Mouse (Mus musculus): Measurements from ENCODE around the gene Fam71a. TPM values are rescaled to one million over a fixed set of nuclear protein-coding genes. Genes with fewer than 3 reads are reported as not detected.

Fam71a gene
- not detected for total RNA-seq (2021)
- long read RNA-seq = 0 reads

- DNase-seq (ENCODE audit: low spot score in 2 of 2) = no peak
Measured at GRCm38 (mm10) chr1:191164717-191165116, at the start of gene Fam71a. TSS of gene Fam71a (minus strand) at chr1:191164817.

- no peak for DNase-seq (ENCODE audit: low spot score in 2 of 2)
Measured at GRCm38 (mm10) chr1:191211096-191211495, 46.5 kb upstream of the Fam71a start.

DNA sequence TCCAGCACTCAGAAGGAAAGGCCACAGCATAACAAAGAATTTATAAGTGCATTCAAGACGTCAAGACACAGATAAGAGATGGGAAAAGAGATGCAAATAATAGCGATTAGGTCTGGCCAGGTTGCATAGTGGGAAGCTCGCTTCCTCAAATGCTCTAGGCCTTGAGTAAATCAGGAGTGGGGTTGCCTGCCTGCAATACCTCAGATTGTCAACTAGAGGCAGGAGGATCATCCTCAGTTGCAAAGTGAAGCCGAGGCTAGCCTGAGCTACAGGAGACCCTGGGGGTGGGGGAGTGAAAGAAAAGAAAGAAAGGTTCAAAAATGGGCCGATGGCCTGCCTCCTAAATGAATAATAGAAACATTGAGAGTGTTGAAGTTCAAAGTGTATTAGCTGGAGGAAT, 41.2 kb upstream of the Fam71a start:
- DNase-seq (ENCODE audit: low spot score in 2 of 2) = no peak

- DNase-seq (ENCODE audit: low spot score in 2 of 2) = no peak
Measured at GRCm38 (mm10) chr1:191204876-191205275, 40.3 kb upstream of the Fam71a start.

GRCm38 (mm10) chr1:191203496-191203895, 38.9 kb upstream of the Fam71a start:
- no peak for DNase-seq (ENCODE audit: low spot score in 2 of 2)

DNA sequence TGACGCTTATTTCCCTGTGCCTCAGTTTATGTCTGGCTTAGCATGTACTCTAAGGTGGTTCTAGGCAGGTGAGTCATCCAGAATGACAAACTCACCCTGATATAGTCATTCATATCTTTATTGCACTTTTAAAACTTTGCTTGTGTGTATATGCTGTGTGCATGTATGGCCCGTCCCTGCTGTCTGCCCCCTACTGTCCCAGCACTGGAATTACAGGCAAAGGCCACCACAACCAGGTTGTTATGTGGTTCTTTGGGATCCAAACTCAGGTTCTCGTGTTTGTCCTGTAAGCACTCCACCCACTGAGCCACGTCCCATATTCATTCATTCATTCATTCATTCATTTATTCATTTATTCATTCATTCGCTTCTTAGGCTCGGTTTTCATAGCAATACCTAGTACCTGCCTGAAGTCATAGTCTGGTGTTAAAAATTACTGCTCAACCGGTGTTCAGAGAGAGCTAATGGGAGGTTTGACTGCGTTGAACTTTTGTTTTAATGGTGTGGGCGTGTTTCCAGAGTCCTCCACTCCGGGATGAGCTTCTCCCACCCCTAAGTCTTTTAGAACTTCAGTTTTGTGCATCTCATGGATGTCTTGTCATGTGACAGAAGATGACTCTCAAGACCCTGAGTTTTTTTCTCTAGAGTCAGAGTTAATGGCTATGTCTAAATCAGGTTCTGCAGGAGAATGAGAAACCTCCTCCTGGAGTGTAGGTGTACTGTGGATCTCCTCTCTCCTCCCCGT, 37.8 kb upstream of the Fam71a start:
- no peak for DNase-seq (ENCODE audit: low spot score in 2 of 2)

- DNase-seq (ENCODE audit: low spot score in 2 of 2) = no peak
Measured at GRCm38 (mm10) chr1:191200816-191201602, 36.4 kb upstream of the Fam71a start.

DNA sequence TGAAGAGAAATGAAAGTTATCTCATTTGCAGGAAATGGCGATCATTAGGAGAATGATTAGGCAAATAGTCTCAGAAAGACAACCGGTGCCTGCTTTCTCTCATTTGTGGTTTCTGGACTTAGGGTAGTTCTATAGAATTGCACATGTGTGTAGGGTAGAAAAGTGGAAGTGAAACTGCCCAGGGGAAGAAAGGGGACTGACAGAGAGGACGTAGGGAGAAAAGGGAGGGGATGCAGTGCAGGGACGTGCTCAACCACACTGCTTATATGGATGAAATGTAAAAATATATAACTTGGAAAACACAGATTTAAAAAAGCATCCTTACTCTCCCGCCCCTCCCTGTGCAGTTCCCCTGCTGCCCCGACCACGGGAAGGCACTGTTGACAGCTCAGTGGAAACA, 33.3 kb upstream of the Fam71a start:
- DNase-seq (ENCODE audit: low spot score in 2 of 2) = no peak

DNA sequence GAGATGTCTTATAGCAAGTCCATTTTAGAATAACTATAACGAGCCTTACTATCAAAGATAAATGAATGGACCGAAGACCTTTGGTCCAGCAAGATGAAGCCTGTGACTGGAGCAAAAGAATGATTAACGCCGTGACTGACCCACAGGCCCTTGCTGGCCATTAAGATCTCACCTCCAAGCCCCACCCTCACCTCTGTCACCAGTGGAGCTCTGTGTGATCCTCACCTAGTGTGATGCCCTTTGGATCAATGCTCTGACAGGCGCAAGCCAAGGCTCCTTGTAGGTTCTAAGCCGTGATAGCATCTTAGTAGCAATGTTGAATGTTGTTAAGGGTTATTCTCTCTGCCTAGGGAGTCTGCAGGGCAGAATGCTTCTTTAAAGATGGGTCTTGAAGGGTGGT, 31.4 kb upstream of the Fam71a start:
- DNase-seq (ENCODE audit: low spot score in 2 of 2) = no peak

- no peak for DNase-seq (ENCODE audit: low spot score in 2 of 2)
Measured at GRCm38 (mm10) chr1:191193657-191194424, 29.2 kb upstream of the Fam71a start.

- DNase-seq (ENCODE audit: low spot score in 2 of 2) = no peak
Measured at GRCm38 (mm10) chr1:191192751-191193150, 28.1 kb upstream of the Fam71a start.

GRCm38 (mm10) chr1:191192213-191192612, 27.6 kb upstream of the Fam71a start:
- DNase-seq (ENCODE audit: low spot score in 2 of 2) = no peak

- DNase-seq (ENCODE audit: low spot score in 2 of 2) = no peak
Measured at GRCm38 (mm10) chr1:191189671-191190372, 25.2 kb upstream of the Fam71a start.

DNA sequence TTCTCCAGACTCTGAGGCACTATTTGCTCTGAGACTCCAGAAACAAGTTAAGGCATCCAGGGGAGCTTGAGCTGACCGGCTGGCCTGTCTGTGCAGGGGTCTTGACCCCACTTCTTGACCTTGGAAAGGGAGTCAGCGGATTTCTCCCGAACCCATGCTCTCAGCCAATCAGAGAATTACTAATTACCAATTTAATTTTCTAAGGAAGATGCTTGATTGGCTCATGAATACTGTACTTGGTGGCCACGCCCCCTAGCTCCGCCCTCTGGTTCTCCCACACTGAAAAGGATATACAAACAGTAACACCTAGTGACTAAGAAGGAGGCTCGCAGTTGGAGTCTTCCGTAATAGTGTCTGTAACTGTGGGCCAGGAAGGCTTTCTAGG, 21.8 kb upstream of the Fam71a start:
- no peak for DNase-seq (ENCODE audit: low spot score in 2 of 2)

DNA sequence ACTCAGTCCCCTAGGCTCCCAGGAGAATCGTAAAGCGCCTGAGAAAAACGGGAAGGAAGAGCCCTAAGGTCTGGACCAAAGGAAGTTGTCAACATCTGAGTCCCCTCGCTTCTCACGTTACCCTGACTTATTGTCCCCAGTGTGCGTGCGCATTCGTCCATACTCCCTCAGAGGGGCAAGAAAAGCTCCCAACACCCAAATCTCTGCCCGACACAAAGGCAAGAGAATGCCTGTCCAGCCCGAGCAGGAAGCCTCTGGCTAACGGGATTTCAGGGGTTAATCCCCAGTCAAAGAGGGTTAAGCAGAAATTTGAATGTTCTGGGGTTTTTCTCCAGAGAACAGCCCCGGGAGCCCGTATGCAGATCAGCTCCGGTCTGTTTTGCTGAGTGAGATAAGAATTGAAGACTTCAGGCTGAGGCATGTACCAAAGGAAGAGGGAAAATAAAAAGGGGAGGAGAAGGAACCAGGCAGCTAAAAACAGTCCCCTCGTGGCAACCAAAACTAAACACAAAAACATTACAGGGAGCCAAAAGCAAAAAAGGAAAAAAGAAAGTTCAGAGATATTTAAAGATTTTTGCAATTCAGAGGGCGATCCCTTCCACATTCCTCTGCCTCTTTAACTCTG, 21.3 kb upstream of the Fam71a start:
- DNase-seq (ENCODE audit: low spot score in 2 of 2) = no peak

GRCm38 (mm10) chr1:191184841-191185251, 20.2 kb upstream of the Fam71a start:
- DNase-seq (ENCODE audit: low spot score in 2 of 2) = peak in 1 of 2 experiments; percentile 19

GRCm38 (mm10) chr1:191184066-191184815, 19.6 kb upstream of the Fam71a start:
- DNase-seq (ENCODE audit: low spot score in 2 of 2) = peak in 1 of 2 experiments; percentile 24

DNA sequence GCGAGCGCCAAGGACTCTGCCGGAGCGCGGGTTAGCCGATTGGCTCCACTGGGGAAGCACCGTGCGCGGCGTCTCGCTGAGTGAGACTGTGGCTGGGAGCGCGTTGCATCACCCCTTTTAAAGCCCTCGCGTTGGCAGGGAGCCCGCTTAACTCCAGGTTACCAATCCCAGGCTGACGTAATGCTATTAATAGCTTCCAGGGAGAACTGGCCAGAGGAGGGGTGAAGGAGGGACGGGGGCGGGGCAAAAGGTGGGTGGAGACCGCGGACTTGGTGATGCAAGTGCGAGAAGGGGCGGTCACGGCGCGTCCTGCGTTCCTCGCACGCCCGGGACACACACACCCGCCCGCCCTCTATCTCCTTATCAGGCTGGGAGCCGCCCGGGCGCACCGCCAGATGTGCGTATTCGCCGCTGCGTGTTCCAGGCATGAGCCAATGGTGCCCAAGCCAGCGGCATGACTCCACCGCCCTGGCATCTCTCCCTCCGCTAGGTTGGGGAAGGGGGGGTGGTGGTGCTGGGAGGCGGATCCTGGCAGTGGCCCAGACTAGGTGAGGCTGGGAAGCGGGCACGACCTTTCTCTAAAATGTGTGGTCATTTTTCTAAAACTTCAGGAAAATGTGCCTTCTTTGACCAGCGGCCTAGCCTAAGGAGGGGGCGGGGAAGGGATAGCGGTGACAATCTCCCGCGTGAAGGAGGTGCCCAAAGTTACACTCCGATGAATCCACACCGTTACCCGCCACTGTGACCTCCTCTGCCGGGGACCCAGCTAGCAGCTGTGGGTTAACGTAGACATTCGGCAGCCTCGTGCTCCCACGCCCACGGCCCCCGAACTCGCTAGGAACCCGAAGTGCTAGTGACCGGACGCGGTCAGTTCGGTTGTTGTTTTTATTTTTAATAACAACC, 18.8 kb upstream of the Fam71a start:
- peak; percentile 74 to 78 for DNase-seq (ENCODE audit: low spot score in 2 of 2)

Data from layer of hippocampus, postnatal 10 days (tissue).